Mouse (Mus musculus) CH12.LX (cell line): Measurements from ENCODE around the gene Cacna1i.

Source experiments
- CTCF ChIP-seq, 2 experiments: IDR thresholded peaks in 1 of 2; conservative IDR thresholded peaks in 1 of 2; 2 replicates each; pipeline ENCODE4 v1.5.1; 2011 to 2012; ENCODE audit warnings: low read depth in 2 of 2, low read length in 2 of 2, improper control_type of control experiment in 1 of 2, inconsistent platforms in 1 of 2, mild to moderate bottlenecking in 1 of 2, moderate library complexity in 1 of 2
- EP300 ChIP-seq: IDR thresholded peaks from 2 replicates; pipeline ENCODE4 v1.6.1; 2011; ENCODE audit warnings: low read length, improper control_type of control experiment
- RAD21 ChIP-seq: IDR thresholded peaks from 2 replicates; pipeline ENCODE4 v1.6.1; 2011; ENCODE audit warnings: low read depth, mild to moderate bottlenecking, low read length, improper control_type of control experiment, moderate library complexity

GRCm38 (mm10) chr15:80261100-80261499, 25.9 kb upstream of the Cacna1i start:
- no peak for TF ChIP-seq CTCF (conservative IDR thresholded peaks at IDR 0.05 in 1 of 2, IDR thresholded peaks at IDR 0.05 in 1 of 2; ENCODE audit: low read depth in 2 of 2, low read length in 2 of 2)
- no peak for TF ChIP-seq RAD21
- TF ChIP-seq EP300, result no peak
